Mouse (Mus musculus) intestine, embryonic 16.5 days (tissue): ENCODE data around the gene Zc3h12a. TPM values are rescaled to one million over a fixed set of nuclear protein-coding genes. Genes with fewer than 3 reads are reported as not detected.

Source experiments
- ATAC-seq: fragments of 200-750 bp; cut with Nextera tagmentation; 2 replicates; pipeline ENCODE4 v1.8.0; 2017; ENCODE audit warnings: moderate TSS enrichment, moderate library complexity
- H3K27ac ChIP-seq: fragments of 300-500 bp; sonication (generic); 2 replicates; pipeline ENCODE4 v1.5.1; 2014; ENCODE audit warnings: mild to moderate bottlenecking, low read length
- H3K27me3 ChIP-seq: fragments of 300-500 bp; sonication (generic); replicated peaks from 2 replicates; pipeline ENCODE4 v1.6.1; 2014; ENCODE audit warnings: low read length, control low read depth, mixed read lengths; ENCODE audit not compliant: control insufficient read depth, insufficient read depth
- H3K36me3 ChIP-seq: fragments of 300-500 bp; sonication (generic); 2 replicates; pipeline ENCODE4 v1.6.1; 2014; ENCODE audit warnings: low read length, control low read depth; ENCODE audit not compliant: control insufficient read depth, insufficient read depth
- H3K4me1 ChIP-seq: fragments of 300-500 bp; sonication (generic); 2 replicates; pipeline ENCODE4 v1.6.1; 2014; ENCODE audit warnings: low read length, control low read depth, mixed read lengths; ENCODE audit not compliant: control insufficient read depth, insufficient read depth
- H3K4me2 ChIP-seq: fragments of 300-500 bp; sonication (generic); 2 replicates; pipeline ENCODE4 v1.6.1; 2014; ENCODE audit warnings: low read depth, low read length, control low read depth
- H3K4me3 ChIP-seq: fragments of 300-500 bp; sonication (generic); 2 replicates; pipeline ENCODE4 v1.5.1; 2014; ENCODE audit warnings: mild to moderate bottlenecking, low read length
- H3K9ac ChIP-seq: fragments of 300-500 bp; sonication (generic); 2 replicates; pipeline ENCODE4 v1.6.1; 2014; ENCODE audit warnings: low read depth, low read length
- H3K9me3 ChIP-seq: fragments of 300-500 bp; sonication (generic); 2 replicates; pipeline ENCODE4 v1.6.1; 2016; ENCODE audit warnings: low read length, control low read depth; ENCODE audit not compliant: control insufficient read depth
- WGBS: fragments of 180-500 bp; shearing (Covaris S2); extraction: QIAGEN DNeasy Blood & Tissue Kit; methylation state at CpG from one replicate; pipeline ENCODE4 v1.1.7; 2014; 5-methylcytosine and 5-hydroxymethylcytosine counted together
- polyA plus RNA-seq: library from polyadenylated mRNA; unstranded; fragments of >200 nt; fragmentation: Nextera tagmentation; extraction: Ambion mirVana; gene quantifications from 2 replicates; pipeline ENCODE4 v1.2.1, GENCODE M21; 2015

The Zc3h12a gene
- polyA plus RNA-seq, 1 experiment from 2014 or later = 1.4 TPM

- Histone ChIP-seq H3K36me3 (peaks cover 2% of the 10 kb centered on the region; the same call in 1 of the 2 replicates), H3K4me1 (peaks cover 50% of the 10 kb centered on the region), H3K27me3 (no peaks in the 10 kb centered on the region), H3K9ac (peak overlapping the region; percentile 51), H3K4me3 (no peak overlapping the region), H3K27ac (peak overlapping the region; percentile 85), H3K9me3 (no peaks in the 10 kb centered on the region), H3K4me2 (peak overlapping the region; percentile 37)
- ATAC-seq = peak; percentile 76
- 17% methylated on average over 16 of the region's 16 CpGs for WGBS
Observed at GRCm38 (mm10) chr4:125122431-125123278, 5.0 kb downstream of the Zc3h12a start.

DNA sequence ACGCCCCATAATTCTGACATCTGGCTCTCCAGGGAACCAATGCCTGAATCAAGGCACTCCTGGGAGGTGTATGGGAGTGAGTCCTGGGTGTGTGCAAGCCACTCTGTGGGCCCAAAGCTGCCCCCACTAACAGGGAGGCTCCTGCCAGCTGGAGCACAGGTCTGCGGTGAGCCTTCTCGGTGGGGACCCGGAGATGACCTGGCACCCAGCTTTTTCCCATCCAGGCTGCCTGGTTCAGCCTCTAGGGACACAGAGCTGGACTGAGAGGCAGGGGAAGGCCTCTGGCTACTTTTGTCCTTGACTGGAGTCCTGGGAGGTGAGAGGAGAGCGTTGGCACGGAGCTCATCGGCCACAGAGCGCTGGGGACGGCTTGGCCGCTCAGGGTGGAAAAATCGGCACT is 7.9 kb downstream of the Zc3h12a start:
- ATAC-seq = no peak
- Histone ChIP-seq H3K4me2 (no peak overlapping the region), H3K9me3 (no peaks in the 10 kb centered on the region), H3K36me3 (peaks cover 2% of the 10 kb centered on the region; the same call in 1 of the 2 replicates), H3K27ac (no peak overlapping the region), H3K27me3 (no peaks in the 10 kb centered on the region), H3K4me1 (peaks cover 56% of the 10 kb centered on the region), H3K9ac (no peak overlapping the region), H3K4me3 (no peak overlapping the region)
- WGBS = 96% methylated on average over 11 of the region's 11 CpGs

GRCm38 (mm10) chr4:125119070-125119469 is 8.6 kb downstream of the Zc3h12a start:
- no peaks in the 10 kb centered on the region for H3K9me3 ChIP-seq
- H3K4me2 ChIP-seq = no peak overlapping the region
- peaks cover 2% of the 10 kb centered on the region; the same call in 1 of the 2 replicates for H3K36me3 ChIP-seq
- no peak overlapping the region for H3K9ac ChIP-seq
- WGBS = 39% methylated on average over 10 of the region's 10 CpGs
- H3K4me1 ChIP-seq = peaks cover 51% of the 10 kb centered on the region
- H3K4me3 ChIP-seq = no peak overlapping the region
- no peak overlapping the region for H3K27ac ChIP-seq
- H3K27me3 ChIP-seq = no peaks in the 10 kb centered on the region
- no peak for ATAC-seq

DNA sequence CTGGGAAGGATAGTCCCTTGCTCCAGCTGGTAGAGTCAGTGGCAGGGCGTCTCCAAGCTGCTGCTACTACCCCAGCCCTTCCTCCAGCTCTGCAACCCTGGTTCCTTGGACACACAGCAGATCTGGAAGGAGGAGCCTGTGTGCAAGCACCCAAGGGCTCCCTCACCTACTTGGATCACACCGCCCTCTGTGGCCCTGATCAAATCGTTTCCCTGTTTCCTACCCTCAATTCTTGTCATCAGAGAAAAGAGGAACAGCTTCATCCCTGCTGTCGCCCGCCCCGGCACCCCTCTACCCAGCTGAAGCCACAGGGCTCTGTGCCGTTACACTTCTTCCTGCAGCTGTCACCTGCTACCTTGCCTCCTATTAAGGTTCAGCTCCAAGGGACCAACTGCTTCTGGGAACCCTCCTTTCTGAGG is 9.7 kb downstream of the Zc3h12a start:
- H3K36me3 ChIP-seq = peaks cover 2% of the 10 kb centered on the region; the same call in 1 of the 2 replicates
- peaks cover 41% of the 10 kb centered on the region for H3K4me1 ChIP-seq
- H3K27ac ChIP-seq = no peak overlapping the region
- ATAC-seq = no peak
- WGBS = 76% methylated on average over 7 of the region's 7 CpGs
- H3K9me3 ChIP-seq = no peaks in the 10 kb centered on the region
- H3K9ac ChIP-seq = no peak overlapping the region
- H3K4me2 ChIP-seq = no peak overlapping the region
- no peak overlapping the region for H3K4me3 ChIP-seq
- H3K27me3 ChIP-seq = no peaks in the 10 kb centered on the region

DNA sequence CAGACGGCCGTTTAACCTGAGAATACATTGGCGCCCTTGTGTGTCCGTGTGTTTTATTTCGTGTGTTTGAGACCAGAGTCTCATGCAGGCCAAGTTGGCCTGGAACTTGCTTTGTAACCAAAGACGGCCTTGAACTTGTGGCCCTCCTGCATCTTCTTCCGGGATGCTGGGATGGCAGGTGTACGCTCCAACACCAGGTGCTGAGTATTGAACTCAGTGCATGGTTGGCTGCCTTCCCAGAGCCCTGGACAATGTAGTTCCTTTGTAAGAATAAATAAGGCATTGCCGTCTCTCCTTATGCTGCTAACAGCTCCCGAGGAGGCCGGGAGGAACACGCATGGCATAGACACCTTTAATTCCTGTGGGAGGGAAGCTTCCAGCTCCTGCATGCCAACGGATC is 10.7 kb downstream of the Zc3h12a start:
- Histone ChIP-seq H3K4me1 (peaks cover 31% of the 10 kb centered on the region), H3K4me2 (no peak overlapping the region), H3K27me3 (no peaks in the 10 kb centered on the region), H3K36me3 (peaks cover 2% of the 10 kb centered on the region; the same call in 1 of the 2 replicates), H3K4me3 (no peak overlapping the region), H3K9ac (no peak overlapping the region), H3K27ac (no peak overlapping the region), H3K9me3 (no peaks in the 10 kb centered on the region)
- WGBS = 63% methylated on average over 13 of the region's 13 CpGs
- no peak for ATAC-seq

DNA sequence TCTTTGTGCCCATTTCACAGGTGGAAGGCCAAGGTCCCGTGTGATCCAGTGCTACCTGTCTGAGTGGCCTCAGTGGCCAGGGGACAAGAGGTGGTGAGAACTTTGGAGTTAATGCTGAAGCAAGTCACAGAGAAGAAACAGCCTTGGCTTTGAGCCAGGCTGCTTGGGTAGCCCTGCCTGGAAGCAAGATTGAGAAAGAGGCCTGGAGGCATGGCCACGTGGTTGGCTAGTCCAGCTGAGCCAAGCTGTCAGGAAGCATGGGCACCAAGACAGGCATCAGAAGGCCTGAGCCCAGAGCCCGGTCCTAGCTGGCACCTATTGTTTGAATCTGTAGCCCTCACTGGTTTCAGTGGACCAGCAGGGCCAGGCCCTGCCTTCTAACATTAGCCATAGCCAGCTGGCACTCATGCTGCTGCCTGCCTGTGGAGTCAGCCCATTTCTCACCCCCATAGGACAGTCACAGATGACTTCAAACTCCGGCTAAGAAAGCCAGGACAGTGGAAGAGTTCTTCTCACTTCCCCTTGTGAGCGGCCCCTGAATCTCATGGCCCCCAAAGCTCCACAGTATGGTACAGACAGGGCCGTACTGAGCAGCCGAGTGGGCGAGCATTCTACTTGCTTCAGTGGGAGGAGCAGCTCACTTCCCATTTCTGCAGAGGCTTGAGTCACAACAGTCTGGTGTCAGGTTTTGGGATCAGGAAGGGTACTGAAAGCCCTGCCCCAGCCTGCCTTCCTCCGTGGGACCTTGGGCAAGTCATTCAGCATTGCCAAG is 11.4 kb downstream of the Zc3h12a start:
- Histone ChIP-seq H3K9me3 (no peaks in the 10 kb centered on the region), H3K4me3 (no peak overlapping the region), H3K9ac (peak overlapping the region; percentile 39; the same call in 1 of the 2 replicates), H3K4me1 (peaks cover 28% of the 10 kb centered on the region), H3K27me3 (no peaks in the 10 kb centered on the region), H3K4me2 (no peak overlapping the region), H3K36me3 (peaks cover 2% of the 10 kb centered on the region; the same call in 1 of the 2 replicates), H3K27ac (peak overlapping the region; percentile 76)
- peak; percentile 38 for ATAC-seq
- 66% methylated on average over 9 of the region's 9 CpGs for WGBS

- Histone ChIP-seq H3K9ac (peak overlapping the region; percentile 39; the same call in 1 of the 2 replicates), H3K27ac (peak overlapping the region; percentile 76), H3K4me1 (peaks cover 28% of the 10 kb centered on the region), H3K4me3 (no peak overlapping the region), H3K27me3 (no peaks in the 10 kb centered on the region), H3K9me3 (no peaks in the 10 kb centered on the region), H3K36me3 (peaks cover 2% of the 10 kb centered on the region; the same call in 1 of the 2 replicates), H3K4me2 (no peak overlapping the region)
- ATAC-seq = peak; percentile 74
- WGBS = 34% methylated on average over 6 of the region's 6 CpGs
Observed at GRCm38 (mm10) chr4:125115710-125116089, 11.9 kb downstream of the Zc3h12a start.

DNA sequence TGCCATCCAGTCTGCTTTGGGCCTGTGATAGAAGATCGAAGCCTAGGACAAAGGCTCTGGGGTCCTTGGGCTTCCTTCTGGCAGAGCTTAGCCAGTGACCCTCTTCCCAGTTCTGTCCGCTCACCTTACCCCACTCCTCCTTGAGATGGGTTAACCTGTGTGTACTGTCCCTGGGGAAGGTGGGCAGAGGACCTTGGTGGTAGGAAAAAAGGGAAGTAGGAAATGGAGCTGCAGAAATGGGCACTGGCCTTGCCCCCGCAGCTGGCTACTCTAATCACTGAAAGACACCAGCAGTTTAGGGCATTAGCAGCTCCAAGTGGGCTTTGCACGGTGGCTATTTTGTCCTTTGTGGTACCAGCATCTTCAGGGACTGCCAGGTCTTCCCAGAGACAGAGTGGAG is 12.6 kb downstream of the Zc3h12a start:
- peak; percentile 13 for ATAC-seq
- peak overlapping the region; percentile 22; the same call in 1 of the 2 replicates for H3K9ac ChIP-seq
- no peak overlapping the region for H3K4me3 ChIP-seq
- no peak overlapping the region for H3K4me2 ChIP-seq
- 79% methylated on average over 4 of the region's 4 CpGs for WGBS
- H3K4me1 ChIP-seq = peaks cover 28% of the 10 kb centered on the region
- no peaks in the 10 kb centered on the region for H3K9me3 ChIP-seq
- H3K27ac ChIP-seq = peak overlapping the region; percentile 76; the same call in 1 of the 2 replicates
- no peaks in the 10 kb centered on the region for H3K27me3 ChIP-seq
- peaks cover 2% of the 10 kb centered on the region; the same call in 1 of the 2 replicates for H3K36me3 ChIP-seq

DNA sequence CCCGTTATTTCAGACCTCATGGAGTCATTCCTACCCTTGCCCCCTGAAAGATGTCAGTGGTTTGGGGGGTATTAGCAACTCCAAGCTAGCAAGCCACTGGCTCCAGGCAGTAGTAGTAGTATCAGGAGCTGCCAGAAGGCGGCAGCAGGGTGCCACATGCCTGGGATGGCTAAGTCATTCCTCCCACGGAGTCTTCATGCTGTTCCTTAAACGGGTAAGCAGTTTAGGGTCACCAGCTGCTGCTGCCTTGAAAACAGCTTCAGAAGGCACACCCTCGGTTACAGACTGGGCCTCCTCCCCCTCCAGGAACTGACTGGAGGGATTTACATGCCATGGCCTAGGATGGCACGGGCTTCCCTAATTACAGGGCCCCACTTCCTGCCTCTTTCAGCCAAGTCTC is 13.0 kb downstream of the Zc3h12a start:
- Histone ChIP-seq H3K27me3 (no peaks in the 10 kb centered on the region), H3K9ac (peak overlapping the region; percentile 22; the same call in 1 of the 2 replicates), H3K36me3 (peaks cover 1% of the 10 kb centered on the region; the same call in 1 of the 2 replicates), H3K9me3 (no peaks in the 10 kb centered on the region), H3K4me2 (no peak overlapping the region), H3K4me3 (no peak overlapping the region), H3K27ac (peak overlapping the region; percentile 27; the same call in 1 of the 2 replicates), H3K4me1 (peaks cover 28% of the 10 kb centered on the region)
- ATAC-seq = peak; percentile 42
- 8% methylated on average over 6 of the region's 6 CpGs for WGBS
